Mouse (Mus musculus): ENCODE results near the gene Itpk1. TPM values are rescaled to one million over a fixed set of nuclear protein-coding genes. Genes with fewer than 3 reads are reported as not detected.

Gene Itpk1
- polyA plus RNA-seq, 1 experiment, result 44.0 TPM

DNA sequence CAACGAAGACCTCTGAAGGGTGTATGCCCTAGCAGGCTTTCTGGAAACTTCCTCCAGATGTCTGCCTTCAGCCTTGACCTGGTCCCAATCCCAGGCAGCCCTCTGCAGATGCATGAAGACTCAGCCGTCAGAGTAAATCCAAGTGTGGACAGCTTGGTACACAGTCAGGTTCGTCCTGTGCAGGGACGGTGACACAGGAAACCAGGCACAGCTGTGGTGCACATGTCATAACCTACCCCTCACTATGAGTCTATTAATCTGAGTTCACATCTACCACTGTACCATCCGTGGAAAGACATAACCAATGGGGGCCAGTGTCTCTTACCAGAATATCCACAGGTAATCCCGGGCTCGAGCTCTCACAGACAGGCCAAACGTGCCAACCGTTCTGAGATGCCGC lies 30.2 kb downstream of the Itpk1 start:
- Histone ChIP-seq H3K9me3 (replicated peaks; ENCODE audit: control insufficient read depth, insufficient read depth, low read length, poor library complexity, severe bottlenecking) (no peaks in the 10 kb centered on the region), H3K36me3 (ENCODE audit: control insufficient read depth, insufficient read depth, low read length, poor library complexity, severe bottlenecking) (peaks cover 21% of the 10 kb centered on the region), H3K27ac (ENCODE audit: insufficient read depth, low read length) (no peak overlapping the region), H3K9ac (ENCODE audit: low read depth, poor library complexity, severe bottlenecking) (no peak overlapping the region), H3K4me3 (ENCODE audit: low read depth, low read length) (no peak overlapping the region), H3K4me1 (ENCODE audit: control insufficient read depth, insufficient read depth, low read length) (peaks cover 11% of the 10 kb centered on the region), H3K27me3 (ENCODE audit: control insufficient read depth, insufficient read depth, low read length, poor library complexity, severe bottlenecking) (no peaks in the 10 kb centered on the region)
- TF ChIP-seq POLR2A (IDR thresholded peaks at IDR 0.05; ENCODE audit: insufficient read depth, low read length) (no peak), CTCF (IDR thresholded peaks at IDR 0.05; ENCODE audit: low read depth, low read length) (no peak), EP300 (IDR thresholded peaks at IDR 0.05; ENCODE audit: insufficient read depth, low read depth, low read length) (no peak)

- H3K27me3 ChIP-seq (ENCODE audit: control insufficient read depth, insufficient read depth, low read length, poor library complexity, severe bottlenecking), result no peaks in the 10 kb centered on the region
- no peak overlapping the region for H3K9ac ChIP-seq (ENCODE audit: low read depth, poor library complexity, severe bottlenecking)
- no peaks in the 10 kb centered on the region for H3K9me3 ChIP-seq (replicated peaks; ENCODE audit: control insufficient read depth, insufficient read depth, low read length, poor library complexity, severe bottlenecking)
- TF ChIP-seq CTCF (IDR thresholded peaks at IDR 0.05; ENCODE audit: low read depth, low read length) (no peak), EP300 (IDR thresholded peaks at IDR 0.05; ENCODE audit: insufficient read depth, low read depth, low read length) (no peak), POLR2A (IDR thresholded peaks at IDR 0.05; ENCODE audit: insufficient read depth, low read length) (no peak)
- H3K36me3 ChIP-seq (ENCODE audit: control insufficient read depth, insufficient read depth, low read length, poor library complexity, severe bottlenecking), result peaks cover 21% of the 10 kb centered on the region
- no peak overlapping the region for H3K27ac ChIP-seq (ENCODE audit: insufficient read depth, low read length)
- H3K4me3 ChIP-seq (ENCODE audit: low read depth, low read length), result no peak overlapping the region
- peaks cover 11% of the 10 kb centered on the region for H3K4me1 ChIP-seq (ENCODE audit: control insufficient read depth, insufficient read depth, low read length)
These were observed 30.6 kb downstream of the Itpk1 start for GRCm38 (mm10) chr12:102674123-102674522.

- H3K4me3 ChIP-seq (ENCODE audit: low read depth, low read length), result no peak overlapping the region
- no peaks in the 10 kb centered on the region for H3K27me3 ChIP-seq (ENCODE audit: control insufficient read depth, insufficient read depth, low read length, poor library complexity, severe bottlenecking)
- TF ChIP-seq POLR2A (IDR thresholded peaks at IDR 0.05; ENCODE audit: insufficient read depth, low read length) (no peak), CTCF (IDR thresholded peaks at IDR 0.05; ENCODE audit: low read depth, low read length) (no peak), EP300 (IDR thresholded peaks at IDR 0.05; ENCODE audit: insufficient read depth, low read depth, low read length) (no peak)
- no peaks in the 10 kb centered on the region for H3K9me3 ChIP-seq (replicated peaks; ENCODE audit: control insufficient read depth, insufficient read depth, low read length, poor library complexity, severe bottlenecking)
- H3K27ac ChIP-seq (ENCODE audit: insufficient read depth, low read length), result no peak overlapping the region
- peaks cover 21% of the 10 kb centered on the region for H3K36me3 ChIP-seq (ENCODE audit: control insufficient read depth, insufficient read depth, low read length, poor library complexity, severe bottlenecking)
- no peak overlapping the region for H3K9ac ChIP-seq (ENCODE audit: low read depth, poor library complexity, severe bottlenecking)
- H3K4me1 ChIP-seq (ENCODE audit: control insufficient read depth, insufficient read depth, low read length), result peaks cover 5% of the 10 kb centered on the region
These were observed 31.6 kb downstream of the Itpk1 start for GRCm38 (mm10) chr12:102672857-102673839.

DNA sequence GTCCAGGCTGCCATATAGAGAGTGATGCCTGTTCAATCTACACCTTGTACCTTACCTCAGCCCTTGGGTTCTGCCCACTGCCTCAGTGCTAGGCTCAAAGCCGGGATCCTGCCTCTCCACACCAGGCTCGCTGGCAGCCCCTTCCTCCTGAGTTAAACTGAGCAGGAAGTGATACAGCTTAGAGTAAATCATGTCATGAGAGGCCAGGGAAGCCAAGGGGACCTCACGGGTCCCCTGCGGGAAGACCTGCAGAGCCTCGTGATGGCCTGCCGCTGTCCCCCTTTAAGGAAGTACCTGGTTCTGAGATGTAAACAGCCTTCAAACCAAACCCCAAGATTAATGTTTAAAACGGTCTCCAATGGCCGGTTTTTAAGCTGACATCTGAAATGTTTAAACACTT lies 32.6 kb downstream of the Itpk1 start:
- Histone ChIP-seq H3K36me3 (ENCODE audit: control insufficient read depth, insufficient read depth, low read length, poor library complexity, severe bottlenecking) (peaks cover 21% of the 10 kb centered on the region), H3K27ac (ENCODE audit: insufficient read depth, low read length) (no peak overlapping the region), H3K9me3 (replicated peaks; ENCODE audit: control insufficient read depth, insufficient read depth, low read length, poor library complexity, severe bottlenecking) (no peaks in the 10 kb centered on the region), H3K9ac (ENCODE audit: low read depth, poor library complexity, severe bottlenecking) (no peak overlapping the region), H3K4me3 (ENCODE audit: low read depth, low read length) (no peak overlapping the region), H3K27me3 (ENCODE audit: control insufficient read depth, insufficient read depth, low read length, poor library complexity, severe bottlenecking) (no peaks in the 10 kb centered on the region), H3K4me1 (ENCODE audit: control insufficient read depth, insufficient read depth, low read length) (peaks cover 2% of the 10 kb centered on the region)
- TF ChIP-seq POLR2A (IDR thresholded peaks at IDR 0.05; ENCODE audit: insufficient read depth, low read length) (no peak), EP300 (IDR thresholded peaks at IDR 0.05; ENCODE audit: insufficient read depth, low read depth, low read length) (no peak), CTCF (IDR thresholded peaks at IDR 0.05; ENCODE audit: low read depth, low read length) (no peak)

GRCm38 (mm10) chr12:102670848-102671247 lies 33.9 kb downstream of the Itpk1 start:
- Histone ChIP-seq H3K9ac (ENCODE audit: low read depth, poor library complexity, severe bottlenecking) (no peak overlapping the region), H3K36me3 (ENCODE audit: control insufficient read depth, insufficient read depth, low read length, poor library complexity, severe bottlenecking) (peaks cover 21% of the 10 kb centered on the region), H3K4me1 (ENCODE audit: control insufficient read depth, insufficient read depth, low read length) (no peaks in the 10 kb centered on the region), H3K4me3 (ENCODE audit: low read depth, low read length) (no peak overlapping the region), H3K27me3 (ENCODE audit: control insufficient read depth, insufficient read depth, low read length, poor library complexity, severe bottlenecking) (no peaks in the 10 kb centered on the region), H3K9me3 (replicated peaks; ENCODE audit: control insufficient read depth, insufficient read depth, low read length, poor library complexity, severe bottlenecking) (no peaks in the 10 kb centered on the region), H3K27ac (ENCODE audit: insufficient read depth, low read length) (no peak overlapping the region)
- TF ChIP-seq CTCF (IDR thresholded peaks at IDR 0.05; ENCODE audit: low read depth, low read length), result no peak
- TF ChIP-seq EP300 (IDR thresholded peaks at IDR 0.05; ENCODE audit: insufficient read depth, low read depth, low read length), result no peak
- TF ChIP-seq POLR2A (IDR thresholded peaks at IDR 0.05; ENCODE audit: insufficient read depth, low read length), result no peak
